Mouse (Mus musculus) hindbrain, embryonic 15.5 days (tissue): Measurements from ENCODE around the gene Bpifc. TPM values are rescaled to one million over a fixed set of nuclear protein-coding genes. Genes with fewer than 3 reads are reported as not detected.
"Not testable (repeated sequence)": the region's sequence is repeated elsewhere in the genome, so short reads cannot be mapped to it uniquely, and the experiment has no call there.

ENCODE experiments used
- ATAC-seq: fragments of 200-750 bp; cut with Nextera tagmentation; 2 replicates; pipeline ENCODE4 v1.8.0; 2017; ENCODE audit warnings: low read depth, moderate number of reproducible peaks, moderate TSS enrichment; ENCODE audit not compliant: low FRiP score
- H3K27ac ChIP-seq: fragments of 300-500 bp; sonication (generic); replicated peaks from 2 replicates; pipeline ENCODE4 v1.5.1; 2015; ENCODE audit warnings: mild to moderate bottlenecking, inconsistent platforms
- H3K27me3 ChIP-seq: fragments of 300-500 bp; sonication (generic); 2 replicates; pipeline ENCODE4 v1.6.1; 2015; ENCODE audit warnings: control low read depth, inconsistent platforms
- H3K36me3 ChIP-seq: fragments of 300-500 bp; sonication (generic); 2 replicates; pipeline ENCODE4 v1.6.1; 2015; ENCODE audit warnings: control low read depth, inconsistent platforms
- H3K4me1 ChIP-seq: fragments of 300-500 bp; sonication (generic); replicated peaks from 2 replicates; pipeline ENCODE4 v1.6.1; 2015; ENCODE audit warnings: control low read depth, inconsistent platforms
- H3K4me2 ChIP-seq: fragments of 300-500 bp; sonication (generic); 2 replicates; pipeline ENCODE4 v1.6.1; 2015; ENCODE audit warnings: moderate library complexity, mild to moderate bottlenecking, inconsistent platforms
- H3K4me3 ChIP-seq: fragments of 300-500 bp; sonication (generic); 2 replicates; pipeline ENCODE4 v1.5.1; 2015; ENCODE audit warnings: mild to moderate bottlenecking, inconsistent platforms
- H3K9ac ChIP-seq: fragments of 300-500 bp; sonication (generic); 2 replicates; pipeline ENCODE4 v1.6.1; 2015; ENCODE audit warnings: inconsistent platforms
- H3K9me3 ChIP-seq: fragments of 300-500 bp; sonication (generic); 2 replicates; pipeline ENCODE4 v1.6.1; 2016; ENCODE audit warnings: control low read depth, inconsistent platforms
- WGBS: fragments of 180-500 bp; shearing (Covaris S2); methylation state at CpG from one replicate; pipeline ENCODE4 v1.1.7; 2015; 5-methylcytosine and 5-hydroxymethylcytosine counted together
- polyA plus RNA-seq: library from polyadenylated mRNA; unstranded; fragments of >200 nt; fragmentation: Nextera tagmentation; extraction: Ambion mirVana; gene quantifications from 2 replicates; pipeline ENCODE4 v1.2.1, GENCODE M21; 2015

Gene Bpifc
- polyA plus RNA-seq, 1 experiment from 2014 or later = not detected

GRCm38 (mm10) chr10:86032517-86032916 lies 20.8 kb upstream of the Bpifc start:
- H3K4me2 ChIP-seq = no peak overlapping the region
- H3K4me3 ChIP-seq = no peak overlapping the region
- H3K4me1 ChIP-seq = no peaks in the 10 kb centered on the region
- no peaks in the 10 kb centered on the region for H3K27me3 ChIP-seq
- H3K27ac ChIP-seq = no peak overlapping the region
- no peaks in the 10 kb centered on the region for H3K36me3 ChIP-seq
- 92% methylated on average over 3 of the region's 3 CpGs for WGBS
- no peak overlapping the region for H3K9ac ChIP-seq
- H3K9me3 ChIP-seq = no peaks in the 10 kb centered on the region
- no peak for ATAC-seq

- Histone ChIP-seq H3K27ac (no peak overlapping the region), H3K4me2 (no peak overlapping the region), H3K36me3 (no peaks in the 10 kb centered on the region), H3K4me3 (no peak overlapping the region), H3K9me3 (no peaks in the 10 kb centered on the region), H3K27me3 (no peaks in the 10 kb centered on the region), H3K9ac (no peak overlapping the region), H3K4me1 (no peaks in the 10 kb centered on the region)
- 91% methylated on average over 7 of the region's 7 CpGs for WGBS
- ATAC-seq = no peak
These were observed 19.0 kb upstream of the Bpifc start for GRCm38 (mm10) chr10:86030743-86031142.

GRCm38 (mm10) chr10:86026807-86027206 lies 15.1 kb upstream of the Bpifc start:
- not testable (repeated sequence) for ATAC-seq, H3K4me1 ChIP-seq, H3K4me3 ChIP-seq, H3K9me3 ChIP-seq, H3K9ac ChIP-seq, H3K4me2 ChIP-seq, H3K36me3 ChIP-seq, H3K27me3 ChIP-seq, H3K27ac ChIP-seq
- WGBS = 75% methylated on average over 1 of the region's 1 CpGs

GRCm38 (mm10) chr10:86026354-86026753 lies 14.7 kb upstream of the Bpifc start:
- H3K9ac ChIP-seq = no peak overlapping the region
- no peaks in the 10 kb centered on the region for H3K27me3 ChIP-seq
- H3K36me3 ChIP-seq = no peaks in the 10 kb centered on the region
- H3K4me1 ChIP-seq = peaks cover 9% of the 10 kb centered on the region
- H3K4me2 ChIP-seq = no peak overlapping the region
- no peak overlapping the region for H3K4me3 ChIP-seq
- no peak for ATAC-seq
- no peaks in the 10 kb centered on the region for H3K9me3 ChIP-seq
- H3K27ac ChIP-seq = no peak overlapping the region
- WGBS = 95% methylated on average over 3 of the region's 3 CpGs

- H3K4me2 ChIP-seq = no peak overlapping the region
- no peaks in the 10 kb centered on the region for H3K27me3 ChIP-seq
- ATAC-seq = no peak
- H3K27ac ChIP-seq = no peak overlapping the region
- H3K9me3 ChIP-seq = no peaks in the 10 kb centered on the region
- 93% methylated on average over 2 of the region's 2 CpGs for WGBS
- H3K36me3 ChIP-seq = no peaks in the 10 kb centered on the region
- peaks cover 13% of the 10 kb centered on the region for H3K4me1 ChIP-seq
- no peak overlapping the region for H3K4me3 ChIP-seq
- H3K9ac ChIP-seq = no peak overlapping the region
These were observed 14.2 kb upstream of the Bpifc start for GRCm38 (mm10) chr10:86025906-86026305.

- Histone ChIP-seq H3K36me3 (no peaks in the 10 kb centered on the region), H3K27ac (no peak overlapping the region)
These were observed 11.5 kb upstream of the Bpifc start for GRCm38 (mm10) chr10:86023149-86023548.

GRCm38 (mm10) chr10:86022474-86022816 lies 10.8 kb upstream of the Bpifc start:
- peaks cover 14% of the 10 kb centered on the region for H3K4me1 ChIP-seq
- 11% methylated on average over 6 of the region's 6 CpGs for WGBS
- H3K27me3 ChIP-seq = no peaks in the 10 kb centered on the region
- no peaks in the 10 kb centered on the region for H3K36me3 ChIP-seq
- 0 out of 2 replicates have a peak, but pooled peaks have one; percentile 1 for ATAC-seq
- peak overlapping the region; percentile 92; the same call in 1 of the 2 replicates for H3K27ac ChIP-seq
- peak overlapping the region; percentile 81 for H3K4me3 ChIP-seq
- peak overlapping the region; percentile 63 for H3K4me2 ChIP-seq
- no peaks in the 10 kb centered on the region for H3K9me3 ChIP-seq
- H3K9ac ChIP-seq = peak overlapping the region; percentile 77

More at GRCm38 (mm10) chr10:86023149-86023548, 11.5 kb upstream of the Bpifc start:
- Histone ChIP-seq H3K27me3 (no peaks in the 10 kb centered on the region), H3K9ac (no peak overlapping the region), H3K4me2 (peak overlapping the region; percentile 63), H3K9me3 (no peaks in the 10 kb centered on the region), H3K4me3 (peak overlapping the region; percentile 81; the same call in 1 of the 2 replicates), H3K4me1 (peaks cover 14% of the 10 kb centered on the region)
- ATAC-seq = no peak

GRCm38 (mm10) chr10:86021749-86022473 lies 10.2 kb upstream of the Bpifc start, which contains the start of gene Fbxo7:
TSS of gene Fbxo7 (plus strand) at chr10:86021972.
- under 1% methylated on average over 81 of the region's 82 CpGs for WGBS
- H3K4me3 ChIP-seq = peak within 1 kb of the TSS; percentile 81
- H3K27me3 ChIP-seq = no peaks in the 10 kb centered on the region
- H3K9ac ChIP-seq = peak within 1 kb of the TSS; percentile 77
- peak; percentile 97 for ATAC-seq
- peaks cover 14% of the 10 kb centered on the region for H3K4me1 ChIP-seq
- H3K36me3 ChIP-seq = no peaks in the 10 kb centered on the region
- peak within 1 kb of the TSS; percentile 92 for H3K27ac ChIP-seq
- no peaks in the 10 kb centered on the region for H3K9me3 ChIP-seq
- H3K4me2 ChIP-seq = peak within 1 kb of the TSS; percentile 63

GRCm38 (mm10) chr10:86021408-86021748 lies 9.7 kb upstream of the Bpifc start:
- H3K4me1 ChIP-seq = peaks cover 14% of the 10 kb centered on the region
- H3K9ac ChIP-seq = no peak overlapping the region; the same call in 1 of the 2 replicates
- no peaks in the 10 kb centered on the region for H3K27me3 ChIP-seq
- H3K4me2 ChIP-seq = peak overlapping the region; percentile 63
- 0% methylated on average over 3 of the region's 3 CpGs for WGBS
- no peaks in the 10 kb centered on the region for H3K9me3 ChIP-seq
- H3K36me3 ChIP-seq = no peaks in the 10 kb centered on the region
- H3K27ac ChIP-seq = peak overlapping the region; percentile 92; the same call in 1 of the 2 replicates
- no peak; the same call in 1 of the 2 replicates for ATAC-seq
- peak overlapping the region; percentile 81 for H3K4me3 ChIP-seq

- Histone ChIP-seq H3K27me3 (no peaks in the 10 kb centered on the region), H3K4me2 (no peak overlapping the region), H3K27ac (no peak overlapping the region), H3K4me3 (no peak overlapping the region), H3K9me3 (no peaks in the 10 kb centered on the region), H3K9ac (no peak overlapping the region), H3K4me1 (peaks cover 14% of the 10 kb centered on the region), H3K36me3 (no peaks in the 10 kb centered on the region)
- WGBS = 38% methylated on average over 5 of the region's 5 CpGs
- no peak for ATAC-seq
These were observed 7.1 kb upstream of the Bpifc start for GRCm38 (mm10) chr10:86018813-86019212.

- Histone ChIP-seq H3K9ac (no peak overlapping the region), H3K36me3 (no peaks in the 10 kb centered on the region), H3K27me3 (no peaks in the 10 kb centered on the region), H3K4me2 (no peak overlapping the region), H3K27ac (no peak overlapping the region), H3K4me1 (peaks cover 12% of the 10 kb centered on the region), H3K9me3 (no peaks in the 10 kb centered on the region), H3K4me3 (no peak overlapping the region)
- WGBS = 91% methylated on average over 7 of the region's 7 CpGs
- ATAC-seq = no peak
These were observed 6.1 kb upstream of the Bpifc start for GRCm38 (mm10) chr10:86017781-86018180.

- Histone ChIP-seq H3K27me3 (no peaks in the 10 kb centered on the region), H3K27ac (no peak overlapping the region), H3K9me3 (no peaks in the 10 kb centered on the region), H3K4me3 (no peak overlapping the region), H3K4me1 (no peaks in the 10 kb centered on the region), H3K36me3 (no peaks in the 10 kb centered on the region), H3K9ac (no peak overlapping the region), H3K4me2 (no peak overlapping the region)
- no peak for ATAC-seq
- WGBS = 87% methylated on average over 2 of the region's 2 CpGs
These were observed 523 bp downstream of the Bpifc start for GRCm38 (mm10) chr10:86011172-86011571.

GRCm38 (mm10) chr10:86010636-86011035 lies 1.1 kb downstream of the Bpifc start:
- ATAC-seq = no peak
- Histone ChIP-seq H3K27ac (no peak overlapping the region), H3K4me3 (no peak overlapping the region), H3K9me3 (no peaks in the 10 kb centered on the region), H3K4me2 (no peak overlapping the region), H3K27me3 (no peaks in the 10 kb centered on the region), H3K36me3 (no peaks in the 10 kb centered on the region), H3K4me1 (no peaks in the 10 kb centered on the region), H3K9ac (no peak overlapping the region)
- 45% methylated on average over 6 of the region's 6 CpGs for WGBS
